Mouse (Mus musculus): Measurements from ENCODE around the gene Pld5.

GRCm38 (mm10) chr1:175931391-175931790, 343.7 kb downstream of the Pld5 start:
- no peak for TF ChIP-seq CTCF (IDR thresholded peaks at IDR 0.05; ENCODE audit: low read depth, low read length)
- no peak for TF ChIP-seq POLR2A (IDR thresholded peaks at IDR 0.05; ENCODE audit: extremely low read depth, insufficient read depth, low read length)

Data from liver, adult 2 months (tissue).